Mouse (Mus musculus) v-Abl transformed pro-B cells (cell line): Measurements from ENCODE around the gene Fam185a.

Source experiments
- in situ Hi-C, 2 experiments: fragments of 400-800 bp; cut with MboI; formaldehyde crosslinking; loops; one replicate each; pipeline ENCODE4 v1.15.1; 2025; ENCODE audit not compliant: unreplicated experiment in 2 of 2

The Fam185a gene

GRCm38 (mm10) chr5:21424614-21425602 is at the start of gene Fam185a, which contains the start of gene Ccdc146:
TSS of gene Fam185a (plus strand) at chr5:21424958.
TSS of gene Ccdc146 (minus strand) at chr5:21424677.
- in situ Hi-C loops, result loop anchor here (5.0 to 25.0 kb wide), 6 partner anchors 162 to 1112 kb away; partner anchors contain the start of genes Pmpcb (in 1 of the 2) and Ptpn12 (in 1 of the 2)

- in situ Hi-C loops, result no loop called here
These were observed 47.8 kb upstream of the Fam185a start for GRCm38 (mm10) chr5:21376935-21377334.

GRCm38 (mm10) chr5:21378397-21378796 is 46.4 kb upstream of the Fam185a start:
- in situ Hi-C loops, result no loop called here

- in situ Hi-C loops, result no loop called here
These were observed 42.8 kb upstream of the Fam185a start for GRCm38 (mm10) chr5:21381986-21382385.

GRCm38 (mm10) chr5:21382678-21383077 is 42.1 kb upstream of the Fam185a start:
- in situ Hi-C loops, result no loop called here

GRCm38 (mm10) chr5:21383392-21384251 is 41.1 kb upstream of the Fam185a start:
- in situ Hi-C loops, result no loop called here

GRCm38 (mm10) chr5:21384252-21384960 is 40.4 kb upstream of the Fam185a start:
- in situ Hi-C loops, result no loop called here

- in situ Hi-C loops, result no loop called here
These were observed 39.8 kb upstream of the Fam185a start for GRCm38 (mm10) chr5:21384976-21385375.

- in situ Hi-C loops, result no loop called here
These were observed 38.3 kb upstream of the Fam185a start for GRCm38 (mm10) chr5:21386432-21386831.

- in situ Hi-C loops, result no loop called here
These were observed 37.4 kb upstream of the Fam185a start for GRCm38 (mm10) chr5:21387340-21387739.

GRCm38 (mm10) chr5:21388855-21389254 is 35.9 kb upstream of the Fam185a start:
- in situ Hi-C loops, result no loop called here

GRCm38 (mm10) chr5:21391616-21392384 is 33.0 kb upstream of the Fam185a start:
- in situ Hi-C loops, result no loop called here

- in situ Hi-C loops, result no loop called here
These were observed 30.2 kb upstream of the Fam185a start for GRCm38 (mm10) chr5:21394562-21394961.

- in situ Hi-C loops, result no loop called here
These were observed 29.4 kb upstream of the Fam185a start for GRCm38 (mm10) chr5:21395205-21395840.

GRCm38 (mm10) chr5:21411261-21411666 is 13.5 kb upstream of the Fam185a start:
- in situ Hi-C loops, result loop anchor here in 1 of 2 experiments (5.0 to 10.0 kb wide), 2 partner anchors 79 to 476 kb away; no protein-coding TSS in a partner anchor

- in situ Hi-C loops, result loop anchor here in 1 of 2 experiments (5.0 to 10.0 kb wide), 2 partner anchors 80 to 477 kb away; no protein-coding TSS in a partner anchor
These were observed 12.7 kb upstream of the Fam185a start for GRCm38 (mm10) chr5:21412056-21412455.

GRCm38 (mm10) chr5:21413322-21413721 is 11.4 kb upstream of the Fam185a start:
- in situ Hi-C loops, result loop anchor here in 1 of 2 experiments (5.0 to 10.0 kb wide), 2 partner anchors 81 to 479 kb away; no protein-coding TSS in a partner anchor

- in situ Hi-C loops, result loop anchor here in 1 of 2 experiments (5.0 to 10.0 kb wide), 2 partner anchors 82 to 479 kb away; no protein-coding TSS in a partner anchor
These were observed 10.5 kb upstream of the Fam185a start for GRCm38 (mm10) chr5:21414116-21414820.
